Mouse (Mus musculus): ENCODE measurements around the gene Gm49388. TPM values are rescaled to one million over a fixed set of nuclear protein-coding genes. Genes with fewer than 3 reads are reported as not detected.
"Not testable (repeated sequence)": the region's sequence is repeated elsewhere in the genome, so short reads cannot be mapped to it uniquely, and the experiment has no call there.

Gm49388 gene
- total RNA-seq, 2 experiments from 2014 or later = 4.2 to 4.3 TPM

DNA sequence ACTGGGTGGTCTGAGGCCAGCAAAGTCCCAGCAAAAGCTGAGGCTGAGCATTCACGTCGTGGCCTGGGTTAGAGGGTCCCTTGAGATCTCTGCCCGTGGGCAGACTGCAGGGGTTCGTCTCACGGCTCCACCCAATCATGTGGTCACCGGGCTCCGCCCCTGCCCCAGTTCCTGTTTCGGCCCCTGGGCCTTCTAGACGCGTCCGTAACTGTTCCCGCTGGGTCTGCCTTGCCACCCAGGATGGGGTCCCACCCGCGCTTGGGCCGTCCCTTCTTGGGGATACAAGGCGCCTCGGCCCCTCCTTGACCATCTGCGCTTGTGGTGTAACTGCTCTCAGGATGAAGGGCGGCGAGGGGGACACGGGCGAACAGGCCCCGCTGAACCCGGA lies 15.8 kb upstream of the Gm49388 start, which contains the start of gene Orai3:
TSS of gene Orai3 (plus strand) at position 165 of the 388 bp plus-strand sequence.
- DNase-seq (ENCODE audit: extremely low spot score in 1 of 2, low spot score in 2 of 2) = peak; percentile 80 to 82
- Histone ChIP-seq H3K4me3 (peak within 1 kb of the TSS; percentile 75), H3K27ac (peak within 1 kb of the TSS; percentile 95)
- intact Hi-C loops (cut with DNase I) = no loop called here
- TF ChIP-seq CTCF (IDR thresholded peaks at IDR 0.05) = no peak; the same call in 1 of the 2 replicates

GRCm38 (mm10) chr7:127770039-127770905 lies 15.1 kb upstream of the Gm49388 start:
- no peak for TF ChIP-seq CTCF (IDR thresholded peaks at IDR 0.05)
- H3K27ac ChIP-seq = peak overlapping the region; percentile 95
- no peak for DNase-seq (ENCODE audit: extremely low spot score in 1 of 2, low spot score in 2 of 2)
- intact Hi-C loops (cut with DNase I) = no loop called here
- H3K4me3 ChIP-seq = peak overlapping the region; percentile 75

GRCm38 (mm10) chr7:127771262-127771661 lies 14.1 kb upstream of the Gm49388 start:
- no peak for DNase-seq (ENCODE audit: extremely low spot score in 1 of 2, low spot score in 2 of 2)
- intact Hi-C loops (cut with DNase I) = no loop called here
- H3K27ac ChIP-seq = peak overlapping the region; percentile 95
- TF ChIP-seq CTCF (IDR thresholded peaks at IDR 0.05) = no peak
- no peak overlapping the region for H3K4me3 ChIP-seq

DNA sequence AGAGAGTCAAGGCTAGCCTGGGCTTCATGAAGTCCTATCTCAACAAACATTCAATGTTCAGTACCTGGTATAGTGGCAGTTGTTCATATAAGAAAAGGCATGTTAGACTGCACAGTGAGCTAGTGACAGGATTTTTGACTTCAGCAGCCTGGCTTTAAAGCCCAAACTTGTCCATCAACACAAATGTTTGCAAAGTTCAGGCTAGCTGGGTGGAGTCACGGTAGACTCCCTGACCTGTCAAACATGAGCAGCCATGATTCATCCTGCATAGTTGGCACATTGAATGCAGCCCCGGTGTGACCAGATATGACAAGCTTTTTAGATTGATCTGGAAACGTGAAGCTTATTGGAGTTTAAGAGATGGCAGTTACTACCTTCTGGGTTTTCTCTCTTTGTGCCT lies 13.3 kb upstream of the Gm49388 start:
- H3K27ac ChIP-seq = no peak overlapping the region
- intact Hi-C loops (cut with DNase I) = no loop called here
- TF ChIP-seq CTCF (IDR thresholded peaks at IDR 0.05) = no peak
- no peak for DNase-seq (ENCODE audit: extremely low spot score in 1 of 2, low spot score in 2 of 2)
- H3K4me3 ChIP-seq = no peak overlapping the region

DNA sequence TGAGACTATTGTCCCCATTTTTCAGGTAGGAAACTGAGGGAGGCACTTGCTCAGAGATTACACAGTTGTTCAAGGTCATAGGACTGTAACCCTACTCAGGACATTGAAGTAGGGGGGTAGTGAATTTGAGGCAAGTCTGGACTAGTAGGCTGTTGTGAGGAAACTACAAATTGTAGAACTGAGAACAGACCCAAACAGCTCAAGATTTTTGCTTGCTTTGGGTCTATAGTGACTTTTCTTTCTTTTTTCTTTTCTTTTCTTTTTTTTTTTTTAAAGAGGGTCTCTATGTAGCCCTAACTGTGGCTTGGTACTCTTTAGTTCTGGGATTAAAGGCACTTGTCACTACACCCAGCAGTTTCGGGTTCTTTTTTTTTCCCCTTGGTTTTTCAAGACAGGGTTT lies 12.9 kb upstream of the Gm49388 start:
- Histone ChIP-seq H3K27ac (no peak overlapping the region), H3K4me3 (no peak overlapping the region)
- intact Hi-C loops (cut with DNase I) = no loop called here
- DNase-seq (ENCODE audit: extremely low spot score in 1 of 2, low spot score in 2 of 2) = no peak
- TF ChIP-seq CTCF (IDR thresholded peaks at IDR 0.05) = no peak

GRCm38 (mm10) chr7:127773664-127774384 lies 11.6 kb upstream of the Gm49388 start:
- Histone ChIP-seq H3K4me3 (no peak overlapping the region), H3K27ac (no peak overlapping the region)
- intact Hi-C loops (cut with DNase I) = no loop called here
- peak; percentile 76 for TF ChIP-seq CTCF (IDR thresholded peaks at IDR 0.05)
- peak; percentile 61 to 65 for DNase-seq (ENCODE audit: extremely low spot score in 1 of 2, low spot score in 2 of 2)

GRCm38 (mm10) chr7:127775837-127776236 lies 9.6 kb upstream of the Gm49388 start:
- peak overlapping the region; percentile 86 for H3K4me3 ChIP-seq
- peak overlapping the region; percentile 100 for H3K27ac ChIP-seq
- intact Hi-C loops (cut with DNase I) = loop anchor here (2.0 to 5.0 kb wide), 2 partner anchors 65 to 191 kb away; partner anchors contain the start of gene Fus
- DNase-seq (ENCODE audit: extremely low spot score in 1 of 2, low spot score in 2 of 2) = not testable (repeated sequence)

DNA sequence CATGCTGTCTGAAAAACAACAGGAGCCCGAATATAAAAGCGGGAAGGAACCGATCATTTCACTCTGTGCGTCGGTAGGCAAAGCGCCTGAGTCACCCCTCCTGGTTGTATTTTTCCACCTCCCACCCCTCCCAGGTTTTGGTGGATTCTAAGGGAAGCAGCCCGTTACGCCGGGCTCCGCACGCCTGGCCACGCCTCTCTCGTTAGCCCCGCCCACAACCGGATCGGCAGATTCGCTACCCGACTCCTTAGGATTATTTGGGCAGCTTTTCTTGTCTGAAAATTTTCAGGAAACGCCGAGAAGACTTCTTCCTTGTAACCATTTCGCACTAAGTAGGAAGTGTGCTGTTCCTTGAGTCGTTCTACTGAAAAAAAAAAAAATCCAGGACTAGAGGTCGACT lies 9.0 kb upstream of the Gm49388 start, which contains the start of gene Setd1a:
TSS of gene Setd1a (plus strand) at position 245 of the 400 bp plus-strand sequence.
- TF ChIP-seq CTCF (IDR thresholded peaks at IDR 0.05) = no peak
- peak within 1 kb of the TSS; percentile 100 for H3K27ac ChIP-seq
- DNase-seq (ENCODE audit: extremely low spot score in 1 of 2, low spot score in 2 of 2) = peak; percentile 88 to 89
- H3K4me3 ChIP-seq = peak within 1 kb of the TSS; percentile 86
- intact Hi-C loops (cut with DNase I) = loop anchor here (2.0 to 5.0 kb wide), 2 partner anchors 64 to 191 kb away; partner anchors contain the start of gene Fus

- intact Hi-C loops (cut with DNase I) = loop anchor here (2.0 to 5.0 kb wide), 2 partner anchors 64 to 190 kb away; partner anchors contain the start of gene Fus
- TF ChIP-seq CTCF (IDR thresholded peaks at IDR 0.05) = no peak
- peak; percentile 95 to 96 for DNase-seq (ENCODE audit: extremely low spot score in 1 of 2, low spot score in 2 of 2)
- peak overlapping the region; percentile 100 for H3K27ac ChIP-seq
- H3K4me3 ChIP-seq = peak overlapping the region; percentile 86
Observed at GRCm38 (mm10) chr7:127776878-127777473, 8.4 kb upstream of the Gm49388 start.

DNA sequence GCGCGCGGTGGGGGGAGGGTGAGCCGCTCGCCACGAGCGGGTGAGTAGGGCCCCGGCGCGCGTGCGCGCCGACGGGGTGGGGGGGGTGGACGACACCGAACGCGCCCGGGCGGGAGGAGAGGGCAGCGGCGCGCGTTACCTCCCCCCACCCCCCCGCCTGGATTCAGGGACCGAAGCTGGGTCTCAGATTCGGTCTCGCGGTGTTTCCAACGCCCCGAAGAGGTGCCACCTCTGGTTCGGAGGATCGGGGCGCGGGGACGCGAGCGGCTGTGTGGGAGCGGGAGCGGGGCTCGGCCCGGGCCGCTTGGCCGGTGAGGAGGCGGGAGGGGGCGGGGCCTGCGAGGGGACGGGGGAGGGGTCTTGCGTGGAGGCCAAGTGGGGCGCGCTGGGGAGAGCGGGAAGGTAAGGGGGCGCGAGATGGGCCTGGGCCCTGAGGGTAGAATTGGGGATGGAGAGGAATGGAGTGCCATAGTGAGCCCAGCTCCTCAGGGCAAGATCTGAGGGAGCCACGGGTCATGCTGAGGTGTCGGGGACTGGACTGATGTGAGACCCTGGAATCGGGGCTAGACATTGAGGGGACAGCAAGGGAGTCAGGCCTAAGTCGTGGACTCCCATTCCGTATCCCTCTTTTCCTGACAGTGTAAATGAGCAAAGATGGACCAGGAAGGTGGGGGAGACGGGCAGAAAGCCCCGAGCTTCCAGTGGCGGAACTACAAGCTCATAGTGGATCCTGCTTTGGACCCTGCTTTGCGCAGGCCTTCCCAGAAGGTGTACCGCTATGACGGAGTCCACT lies 7.7 kb upstream of the Gm49388 start:
- DNase-seq (ENCODE audit: extremely low spot score in 1 of 2, low spot score in 2 of 2) = peak; percentile 45 to 61
- Histone ChIP-seq H3K27ac (peak overlapping the region; percentile 100), H3K4me3 (peak overlapping the region; percentile 86)
- intact Hi-C loops (cut with DNase I) = loop anchor here (2.0 to 5.0 kb wide), 2 partner anchors 63 to 190 kb away; partner anchors contain the start of gene Fus
- TF ChIP-seq CTCF (IDR thresholded peaks at IDR 0.05) = no peak

- no peak for TF ChIP-seq CTCF (IDR thresholded peaks at IDR 0.05)
- no peak overlapping the region; the same call in 1 of the 2 replicates for H3K27ac ChIP-seq
- no peak for DNase-seq (ENCODE audit: extremely low spot score in 1 of 2, low spot score in 2 of 2)
- intact Hi-C loops (cut with DNase I) = loop anchor here (5.0 kb wide), 1 partner anchor 189 kb away; the partner anchor contains the start of gene Fus
- peak overlapping the region; percentile 86 for H3K4me3 ChIP-seq
Observed at GRCm38 (mm10) chr7:127778350-127778749, 7.1 kb upstream of the Gm49388 start.
